Comparison of ENCODE assay signal across 10 mouse cellular contexts in the genomic region with DNA sequence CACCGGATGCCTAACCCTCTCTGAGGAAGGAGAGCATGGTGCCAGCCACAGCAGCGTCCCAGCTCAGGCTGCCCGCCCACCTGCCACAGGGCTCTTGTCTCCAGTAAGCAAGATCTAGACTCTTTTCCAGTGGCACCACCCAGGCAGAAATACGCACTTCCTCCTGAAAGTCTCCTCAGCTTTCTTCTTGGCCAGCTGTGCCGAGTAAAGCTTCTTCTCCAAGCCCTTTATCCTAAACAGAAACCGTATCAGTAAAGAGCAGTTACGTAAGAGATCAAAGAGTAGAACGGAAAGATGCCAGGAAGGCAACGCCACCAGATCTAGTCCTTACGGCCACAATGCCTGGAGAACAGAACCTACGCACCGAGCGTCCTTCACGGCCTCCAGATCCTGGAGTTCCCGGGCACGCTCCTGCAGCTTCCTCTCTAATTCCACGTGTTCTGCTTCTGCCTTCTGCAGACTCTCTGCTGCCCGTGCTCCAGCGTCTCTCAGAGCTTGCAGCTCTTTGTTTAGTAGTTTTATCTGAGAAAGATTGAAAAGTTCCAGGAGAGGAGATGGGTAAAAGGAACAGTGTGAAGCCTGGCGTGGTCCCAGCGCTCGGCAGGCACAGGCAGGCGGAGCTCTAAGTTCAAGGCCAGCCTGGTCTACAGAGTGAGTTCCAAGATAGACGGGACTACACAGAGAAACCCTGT. TPM values are rescaled to one million over a fixed set of nuclear protein-coding genes. Genes with fewer than 3 reads are reported as not detected.
DNase-seq lines count a peak whose midpoint lies in the region; ATAC-seq lines count a peak whose summit lies in the region.
"Had no signal": no experiment of that assay in that cellular context is flagged by ENCODE, and none has a peak within 500 bp of the region (broad histone marks: within the 10 kb centered on the region; RNA-seq: fewer than 3 reads in every experiment).

No protein-coding gene starts in this region.

- peak; percentile 72; the same call in 1 of the 2 replicates for ATAC-seq in frontal cortex, adult (ENCODE audit: low TSS enrichment)
- ATAC-seq in cerebellum, adult (ENCODE audit: insufficient number of reproducible peaks, low FRiP score, low TSS enrichment): no peak
- ATAC-seq: Patski had no signal

- DNase-seq in frontal cortex, postnatal 14 days (ENCODE audit: low spot score in 2 of 2): no peak
- DNase-seq in layer of hippocampus, adult 9-11 months: peak; percentile 43
- no peak for DNase-seq in layer of hippocampus, postnatal 10 days (ENCODE audit: low spot score in 2 of 2)
- DNase-seq in adrenal gland, postnatal 25 days: peak; percentile 69
- peak; percentile 47 for DNase-seq in lung, postnatal 36 days
- no peak for DNase-seq in B cell, adult 2 months
- DNase-seq: cerebellum, adult 11 months had no signal

RNA-seq across cellular contexts. Expression of a gene that starts 29.4 kb away (rescaled TPM):
- total RNA-seq in layer of hippocampus, postnatal 10 days (2021): 1 to 10 TPM; 7.3 to 7.4 TPM
- 12.1 and 13.3 TPM in 2 replicates for total RNA-seq in adrenal gland, postnatal 25 days (2021)

RNA-seq across cellular contexts. Expression of a gene that starts 45.0 kb away (rescaled TPM):
- total RNA-seq in layer of hippocampus, postnatal 10 days (2021): 1 to 10 TPM; 2.9 to 4.1 TPM
- 0.38 and 0.85 TPM in 2 replicates for total RNA-seq in adrenal gland, postnatal 25 days (2021)

Comparison
In these comparisons a context has a peak if more than half of its experiments do, and no peak if none do; other contexts are left out.
1. DNase-seq: peak in layer of hippocampus, adult 9-11 months (single experiment), adrenal gland, postnatal 25 days (single experiment) and lung, postnatal 36 days (single experiment); none in frontal cortex, postnatal 14 days (0 of 2), layer of hippocampus, postnatal 10 days (0 of 2) and B cell, adult 2 months (0 of 2).